Mouse (Mus musculus) ES-Bruce4 (cell line): ENCODE results near the gene Agbl4. TPM values are rescaled to one million over a fixed set of nuclear protein-coding genes. Genes with fewer than 3 reads are reported as not detected.

Source experiments
- H3K27ac ChIP-seq: 2 replicates; pipeline ENCODE4 v1.5.1; 2012; ENCODE audit warnings: low read length, inconsistent platforms; ENCODE audit not compliant: insufficient read depth
- H3K27me3 ChIP-seq: 2 replicates; pipeline ENCODE4 v1.6.1; 2012; ENCODE audit warnings: mild to moderate bottlenecking, low read length, inconsistent platforms; ENCODE audit not compliant: control insufficient read depth, poor library complexity, insufficient read depth, severe bottlenecking
- H3K36me3 ChIP-seq: 2 replicates; pipeline ENCODE4 v1.6.1; 2012; ENCODE audit warnings: inconsistent platforms, mild to moderate bottlenecking, low read length, moderate library complexity; ENCODE audit not compliant: control insufficient read depth, poor library complexity, insufficient read depth, severe bottlenecking
- H3K4me1 ChIP-seq: one replicate; pipeline ENCODE4 v1.8.1; 2011; ENCODE audit warnings: low read length; ENCODE audit not compliant: control insufficient read depth, insufficient read depth
- H3K4me3 ChIP-seq: 2 replicates; pipeline ENCODE4 v1.5.1; 2011; ENCODE audit warnings: low read depth, mild to moderate bottlenecking, low read length
- H3K9ac ChIP-seq: 2 replicates; pipeline ENCODE4 v1.6.1; 2012; ENCODE audit warnings: low read depth, mild to moderate bottlenecking, inconsistent platforms; ENCODE audit not compliant: poor library complexity, severe bottlenecking
- H3K9me3 ChIP-seq: replicated peaks from 2 replicates; pipeline ENCODE4 v1.6.1; 2012; ENCODE audit warnings: mild to moderate bottlenecking, low read length, inconsistent platforms; ENCODE audit not compliant: control insufficient read depth, poor library complexity, insufficient read depth, severe bottlenecking
- CTCF ChIP-seq: IDR thresholded peaks from one replicate; pipeline ENCODE4 v1.8.1; 2011; ENCODE audit warnings: low read depth, low read length
- EP300 ChIP-seq: IDR thresholded peaks from 2 replicates; pipeline ENCODE4 v1.6.1; 2011; ENCODE audit warnings: low read depth, low read length; ENCODE audit not compliant: insufficient read depth
- POLR2A ChIP-seq: IDR thresholded peaks from one replicate; pipeline ENCODE4 v1.8.1; 2011; ENCODE audit warnings: low read length; ENCODE audit not compliant: insufficient read depth
- polyA plus RNA-seq: library from polyadenylated mRNA; stranded (reverse); fragments of >200 nt; gene quantifications from 2 replicates; pipeline ENCODE4 v1.2.4, GENCODE M21; 2011; ENCODE audit warnings: low read depth; ENCODE audit not compliant: missing spikeins, insufficient read depth, insufficient read length

Gene Agbl4
- polyA plus RNA-seq, 1 experiment: not detected

- Histone ChIP-seq H3K9ac (no peak overlapping the region), H3K27ac (no peak overlapping the region), H3K27me3 (no peaks in the 10 kb centered on the region), H3K9me3 (no peaks in the 10 kb centered on the region), H3K4me1 (no peaks in the 10 kb centered on the region), H3K4me3 (no peak overlapping the region), H3K36me3 (no peaks in the 10 kb centered on the region)
- no peak for TF ChIP-seq POLR2A
- TF ChIP-seq EP300: no peak
- TF ChIP-seq CTCF: no peak
These were observed 1120.7 kb downstream of the Agbl4 start for GRCm38 (mm10) chr4:111518191-111518590.

- Histone ChIP-seq H3K27ac (no peak overlapping the region), H3K36me3 (no peaks in the 10 kb centered on the region), H3K4me3 (no peak overlapping the region), H3K4me1 (no peaks in the 10 kb centered on the region), H3K27me3 (no peaks in the 10 kb centered on the region), H3K9me3 (no peaks in the 10 kb centered on the region), H3K9ac (no peak overlapping the region)
- TF ChIP-seq POLR2A (no peak), CTCF (no peak), EP300 (no peak)
These were observed 1121.8 kb downstream of the Agbl4 start for GRCm38 (mm10) chr4:111519267-111519666.

DNA sequence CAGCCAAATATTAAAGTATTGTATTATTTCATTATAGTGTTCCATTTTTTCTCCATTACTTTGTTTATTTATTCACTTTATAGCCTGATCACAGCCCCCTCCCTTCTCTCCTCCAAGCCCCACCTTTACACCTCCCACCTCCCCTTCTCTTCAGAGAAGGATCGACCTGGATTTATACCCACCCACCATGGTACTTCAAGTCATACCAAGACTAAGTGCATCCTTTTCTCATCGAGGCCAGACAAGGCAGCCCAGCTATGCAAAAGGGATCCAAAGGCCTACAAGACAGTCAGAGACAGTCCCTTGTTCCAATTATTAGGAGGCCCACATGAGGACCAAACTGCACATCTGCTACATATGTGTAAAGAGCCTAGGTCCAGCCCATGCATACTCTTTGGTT is 1122.5 kb downstream of the Agbl4 start:
- H3K36me3 ChIP-seq: no peaks in the 10 kb centered on the region
- H3K4me3 ChIP-seq: no peak overlapping the region
- no peaks in the 10 kb centered on the region for H3K27me3 ChIP-seq
- no peak overlapping the region for H3K9ac ChIP-seq
- H3K9me3 ChIP-seq: no peaks in the 10 kb centered on the region
- no peaks in the 10 kb centered on the region for H3K4me1 ChIP-seq
- H3K27ac ChIP-seq: no peak overlapping the region
- TF ChIP-seq EP300 (no peak), CTCF (no peak), POLR2A (no peak)

DNA sequence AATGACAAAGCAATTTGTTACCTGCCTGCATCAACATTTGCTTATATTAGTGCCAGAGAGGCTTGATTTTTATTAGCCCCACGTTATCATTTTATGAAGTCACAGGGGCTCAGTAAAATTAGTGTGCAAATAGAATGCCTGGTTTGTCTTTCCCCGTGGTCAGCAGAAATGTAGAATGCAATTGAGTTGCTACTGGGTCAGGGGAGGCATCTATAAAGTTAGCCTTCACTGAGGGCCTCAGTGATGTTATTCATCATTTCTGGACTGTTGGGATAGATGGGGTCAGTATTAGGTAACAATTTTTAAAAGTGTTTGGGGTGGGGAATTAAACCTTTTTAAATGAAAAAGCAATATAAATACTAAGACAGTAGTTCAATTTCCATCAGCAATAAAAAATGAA is 1125.5 kb downstream of the Agbl4 start:
- H3K9me3 ChIP-seq: no peaks in the 10 kb centered on the region
- no peak overlapping the region for H3K4me3 ChIP-seq
- TF ChIP-seq EP300: no peak
- TF ChIP-seq CTCF: no peak
- no peaks in the 10 kb centered on the region for H3K27me3 ChIP-seq
- H3K9ac ChIP-seq: no peak overlapping the region
- no peaks in the 10 kb centered on the region for H3K36me3 ChIP-seq
- no peaks in the 10 kb centered on the region for H3K4me1 ChIP-seq
- H3K27ac ChIP-seq: no peak overlapping the region

- Histone ChIP-seq H3K27ac (no peak overlapping the region), H3K4me3 (no peak overlapping the region), H3K9ac (no peak overlapping the region), H3K4me1 (no peaks in the 10 kb centered on the region), H3K9me3 (no peaks in the 10 kb centered on the region), H3K27me3 (no peaks in the 10 kb centered on the region), H3K36me3 (no peaks in the 10 kb centered on the region)
- no peak for TF ChIP-seq EP300
- TF ChIP-seq POLR2A: no peak
- no peak for TF ChIP-seq CTCF
These were observed 1131.5 kb downstream of the Agbl4 start for GRCm38 (mm10) chr4:111528961-111529360.

DNA sequence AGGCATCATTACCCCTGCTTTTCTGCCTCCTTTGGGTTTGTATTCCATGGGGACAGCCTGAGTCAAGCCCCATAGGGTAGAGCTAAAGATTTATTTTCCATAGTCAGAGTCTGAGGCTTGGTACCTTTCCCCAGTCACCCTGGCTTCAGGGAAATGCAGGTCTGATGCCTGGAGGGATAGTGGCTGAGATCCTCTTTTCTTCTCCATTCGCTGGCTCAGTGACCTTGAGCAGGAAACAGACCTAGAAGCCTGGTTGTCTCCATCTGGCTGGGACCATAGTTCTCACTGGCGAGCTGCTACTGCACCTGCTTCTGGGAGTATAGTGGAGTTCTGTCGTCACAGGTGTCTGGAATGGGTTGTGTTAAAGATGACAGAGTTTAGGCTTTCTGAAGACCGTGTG is 1132.5 kb downstream of the Agbl4 start:
- no peaks in the 10 kb centered on the region for H3K4me1 ChIP-seq
- H3K27me3 ChIP-seq: no peaks in the 10 kb centered on the region
- no peak overlapping the region for H3K4me3 ChIP-seq
- H3K9ac ChIP-seq: no peak overlapping the region
- TF ChIP-seq POLR2A: no peak
- no peak for TF ChIP-seq EP300
- TF ChIP-seq CTCF: no peak
- no peaks in the 10 kb centered on the region for H3K36me3 ChIP-seq
- H3K9me3 ChIP-seq: no peaks in the 10 kb centered on the region
- no peak overlapping the region for H3K27ac ChIP-seq
